Mouse (Mus musculus): ENCODE data around the gene Slc46a2.
A peak's percentile ranks its signal among the peaks of the same experiment; 100 is the strongest.

Slc46a2 gene

GRCm38 (mm10) chr4:59914608-59915403, at the start of gene Slc46a2:
Gene Slc46a2 (minus strand): TSS chr4:59915056.
- DNase-seq (ENCODE audit: low spot score in 2 of 2), result no peak

- DNase-seq (ENCODE audit: low spot score in 2 of 2), result no peak
These were observed 48.8 kb upstream of the Slc46a2 start, which contains the start of gene Mup6 for GRCm38 (mm10) chr4:59963405-59964344. Gene Mup6 (plus strand): TSS chr4:59964294.

- DNase-seq (ENCODE audit: low spot score in 2 of 2), result no peak
These were observed 45.8 kb upstream of the Slc46a2 start, which contains the start of gene Mup4 for GRCm38 (mm10) chr4:59960610-59961009. Gene Mup4 (minus strand): TSS chr4:59960710.

- DNase-seq (ENCODE audit: low spot score in 2 of 2), result no peak
These were observed 22.7 kb upstream of the Slc46a2 start for GRCm38 (mm10) chr4:59937543-59937942.

- DNase-seq (ENCODE audit: low spot score in 2 of 2), result no peak
These were observed 17.8 kb upstream of the Slc46a2 start for GRCm38 (mm10) chr4:59932505-59933281.

GRCm38 (mm10) chr4:59928347-59928746, 13.5 kb upstream of the Slc46a2 start:
- peak; percentile 49 to 59 for DNase-seq (ENCODE audit: low spot score in 2 of 2)

- no peak for DNase-seq (ENCODE audit: low spot score in 2 of 2)
These were observed 12.8 kb upstream of the Slc46a2 start for GRCm38 (mm10) chr4:59927666-59928065.

- DNase-seq (ENCODE audit: low spot score in 2 of 2), result no peak
These were observed 10.2 kb upstream of the Slc46a2 start for GRCm38 (mm10) chr4:59925082-59925481.

- DNase-seq (ENCODE audit: low spot score in 2 of 2), result no peak
These were observed 3.1 kb upstream of the Slc46a2 start for GRCm38 (mm10) chr4:59917966-59918365.

- DNase-seq (ENCODE audit: low spot score in 2 of 2), result no peak
These were observed 6.1 kb downstream of the Slc46a2 start for GRCm38 (mm10) chr4:59908785-59909184.

GRCm38 (mm10) chr4:59907657-59908230, 7.1 kb downstream of the Slc46a2 start:
- DNase-seq (ENCODE audit: low spot score in 2 of 2), result no peak

- DNase-seq (ENCODE audit: low spot score in 2 of 2), result no peak
These were observed 7.8 kb downstream of the Slc46a2 start for GRCm38 (mm10) chr4:59907092-59907491.

GRCm38 (mm10) chr4:59902547-59902946, 12.3 kb downstream of the Slc46a2 start:
- no peak for DNase-seq (ENCODE audit: low spot score in 2 of 2)

GRCm38 (mm10) chr4:59901810-59902209, 13.0 kb downstream of the Slc46a2 start:
- no peak for DNase-seq (ENCODE audit: low spot score in 2 of 2)

- DNase-seq (ENCODE audit: low spot score in 2 of 2), result no peak
These were observed 16.3 kb downstream of the Slc46a2 start for GRCm38 (mm10) chr4:59898521-59898919.

- no peak for DNase-seq (ENCODE audit: low spot score in 2 of 2)
These were observed 16.9 kb downstream of the Slc46a2 start for GRCm38 (mm10) chr4:59897814-59898520.

- DNase-seq (ENCODE audit: low spot score in 2 of 2), result no peak
These were observed 18.9 kb downstream of the Slc46a2 start for GRCm38 (mm10) chr4:59896000-59896399.

- DNase-seq (ENCODE audit: low spot score in 2 of 2), result no peak
These were observed 19.8 kb downstream of the Slc46a2 start for GRCm38 (mm10) chr4:59894977-59895575.

- DNase-seq (ENCODE audit: low spot score in 2 of 2), result no peak
These were observed 20.4 kb downstream of the Slc46a2 start for GRCm38 (mm10) chr4:59894415-59894814.

GRCm38 (mm10) chr4:59892731-59893130, 22.1 kb downstream of the Slc46a2 start:
- no peak for DNase-seq (ENCODE audit: low spot score in 2 of 2)
